Mouse (Mus musculus): ENCODE data around the gene Ube2h. TPM values are rescaled to one million over a fixed set of nuclear protein-coding genes. Genes with fewer than 3 reads are reported as not detected.
A peak's percentile ranks its signal among the peaks of the same experiment; 100 is the strongest.
"Not testable (repeated sequence)": the region's sequence is repeated elsewhere in the genome, so short reads cannot be mapped to it uniquely, and the experiment has no call there.

Gene Ube2h
- polyA plus RNA-seq, 1 experiment = 92.8 TPM

DNA sequence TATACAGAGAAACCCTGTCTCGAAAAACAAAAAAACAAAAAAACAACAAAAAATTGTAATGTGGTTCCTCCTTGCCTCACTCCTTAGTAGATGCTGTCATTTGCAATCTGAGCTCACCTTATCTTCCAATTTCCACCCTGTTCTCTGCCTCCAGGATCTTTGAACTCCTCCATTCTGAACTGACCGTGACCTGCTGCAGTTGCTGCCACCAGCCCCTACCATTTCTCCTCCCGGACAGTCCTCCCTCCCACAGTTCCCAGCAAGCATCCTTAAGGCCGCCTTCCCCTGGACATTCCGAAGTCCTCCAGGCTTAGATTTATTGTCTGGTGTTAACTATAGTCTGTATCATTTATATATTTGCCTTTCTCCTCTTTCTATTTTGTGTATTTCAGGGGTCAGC, 26.4 kb upstream of the Ube2h start:
- TF ChIP-seq CTCF (IDR thresholded peaks at IDR 0.05; ENCODE audit: borderline replicate concordance, insufficient read depth, low read length) (no peak), POLR2A (IDR thresholded peaks at IDR 0.05; ENCODE audit: low read depth, low read length) (no peak)
- Histone ChIP-seq H3K4me3 (ENCODE audit: insufficient read depth, low read length) (no peak overlapping the region), H3K27ac (ENCODE audit: insufficient read depth, low read length) (no peak overlapping the region), H3K4me1 (ENCODE audit: control insufficient read depth, insufficient read depth, low read length) (no peaks in the 10 kb centered on the region)

DNA sequence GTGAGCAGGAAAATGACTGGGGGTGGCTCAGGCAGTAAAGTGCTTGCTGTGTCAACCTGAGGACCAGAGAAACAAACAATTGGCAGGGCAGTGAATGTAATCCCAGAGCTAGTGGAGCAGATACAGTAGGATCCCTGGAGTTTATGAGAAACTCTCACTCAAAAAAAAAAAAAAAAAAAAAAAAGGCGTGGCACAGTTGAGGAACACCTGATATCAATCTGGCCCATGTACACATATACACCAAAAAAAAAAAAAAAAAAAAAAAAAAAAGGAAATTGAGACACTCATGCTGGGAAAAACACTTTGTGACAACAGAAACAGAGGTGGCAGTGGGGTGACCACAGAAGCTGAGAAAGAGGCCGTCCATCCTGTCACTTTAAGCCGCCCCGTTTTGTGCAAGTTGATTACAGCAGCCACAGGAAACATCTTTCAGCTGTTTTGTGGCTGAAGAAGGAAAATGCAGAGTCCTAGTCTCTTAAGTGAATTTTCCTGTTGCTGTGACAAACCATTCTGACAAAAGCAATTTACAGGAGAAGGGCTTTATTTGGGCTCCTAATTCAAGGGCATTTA, 21.7 kb upstream of the Ube2h start:
- H3K4me1 ChIP-seq (ENCODE audit: control insufficient read depth, insufficient read depth, low read length) = no peaks in the 10 kb centered on the region
- no peak for TF ChIP-seq POLR2A (IDR thresholded peaks at IDR 0.05; ENCODE audit: low read depth, low read length)
- TF ChIP-seq CTCF (IDR thresholded peaks at IDR 0.05; ENCODE audit: borderline replicate concordance, insufficient read depth, low read length) = no peak
- no peak overlapping the region for H3K27ac ChIP-seq (ENCODE audit: insufficient read depth, low read length)
- H3K4me3 ChIP-seq (ENCODE audit: insufficient read depth, low read length) = no peak overlapping the region

DNA sequence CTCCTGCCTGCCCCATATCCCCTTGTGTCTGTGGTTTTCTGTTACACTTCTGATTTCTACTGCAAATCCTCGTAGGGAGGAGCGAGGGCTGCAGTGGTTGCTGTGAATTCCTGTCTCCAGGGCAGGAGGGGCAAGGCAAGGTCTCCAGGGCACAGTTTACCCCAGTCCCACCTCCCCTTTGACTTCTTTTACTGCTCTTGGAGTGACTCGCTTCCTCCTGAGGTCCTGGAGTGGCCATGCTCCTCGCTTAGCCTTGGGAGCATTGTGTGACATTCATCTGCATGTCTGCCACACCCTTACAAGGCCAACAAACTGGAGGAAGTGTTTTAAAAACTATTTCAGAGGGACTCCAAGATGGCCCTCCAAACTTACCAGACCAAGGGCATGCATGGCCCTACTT, 16.7 kb upstream of the Ube2h start:
- no peak overlapping the region for H3K27ac ChIP-seq (ENCODE audit: insufficient read depth, low read length)
- no peak overlapping the region for H3K4me3 ChIP-seq (ENCODE audit: insufficient read depth, low read length)
- TF ChIP-seq POLR2A (IDR thresholded peaks at IDR 0.05; ENCODE audit: low read depth, low read length) (no peak), CTCF (IDR thresholded peaks at IDR 0.05; ENCODE audit: borderline replicate concordance, insufficient read depth, low read length) (no peak)
- H3K4me1 ChIP-seq (ENCODE audit: control insufficient read depth, insufficient read depth, low read length) = no peaks in the 10 kb centered on the region

DNA sequence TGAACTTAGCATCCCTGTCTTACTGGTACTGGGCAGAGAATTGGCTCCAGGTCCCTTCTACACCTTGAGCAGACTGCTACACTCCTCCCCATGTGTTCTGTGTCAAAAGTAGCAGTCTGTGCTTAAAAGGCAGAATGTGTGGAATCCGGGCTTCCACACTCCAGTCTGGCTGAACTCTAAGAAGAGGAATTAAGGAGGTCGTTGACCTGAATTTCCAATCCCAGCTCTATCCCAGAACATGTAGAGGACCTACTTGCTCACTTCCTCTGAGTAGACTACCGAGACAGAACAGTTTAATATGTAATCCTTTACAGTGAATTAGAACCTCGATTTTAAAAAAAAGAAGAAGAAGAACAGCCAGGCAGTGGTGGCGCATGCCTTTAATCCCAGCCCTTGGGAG, 14.9 kb upstream of the Ube2h start:
- no peak for TF ChIP-seq POLR2A (IDR thresholded peaks at IDR 0.05; ENCODE audit: low read depth, low read length)
- TF ChIP-seq CTCF (IDR thresholded peaks at IDR 0.05; ENCODE audit: borderline replicate concordance, insufficient read depth, low read length) = no peak
- Histone ChIP-seq H3K27ac (ENCODE audit: insufficient read depth, low read length) (no peak overlapping the region), H3K4me1 (ENCODE audit: control insufficient read depth, insufficient read depth, low read length) (no peaks in the 10 kb centered on the region), H3K4me3 (ENCODE audit: insufficient read depth, low read length) (no peak overlapping the region)

DNA sequence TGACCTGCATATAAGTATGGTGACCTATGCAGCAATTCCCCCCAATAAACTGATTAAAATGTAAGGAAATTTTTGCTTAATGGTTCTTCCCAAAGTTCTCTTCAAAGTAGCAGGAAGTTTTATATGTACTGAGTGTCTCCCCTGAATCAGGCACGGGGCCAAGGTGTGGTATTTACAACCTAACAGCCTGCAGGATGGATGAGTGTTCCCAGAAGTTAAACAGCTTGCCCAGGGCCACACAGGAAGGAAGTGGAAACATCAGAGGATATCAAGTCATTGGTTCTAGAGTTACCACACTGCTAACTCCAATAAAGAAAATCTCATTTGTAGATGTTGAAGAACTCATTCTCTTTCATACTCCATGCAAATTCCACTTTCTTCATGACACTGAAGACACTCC, 7.7 kb upstream of the Ube2h start:
- Histone ChIP-seq H3K4me1 (ENCODE audit: control insufficient read depth, insufficient read depth, low read length) (no peaks in the 10 kb centered on the region), H3K4me3 (ENCODE audit: insufficient read depth, low read length) (no peak overlapping the region), H3K27ac (ENCODE audit: insufficient read depth, low read length) (no peak overlapping the region)
- no peak for TF ChIP-seq POLR2A (IDR thresholded peaks at IDR 0.05; ENCODE audit: low read depth, low read length)
- no peak for TF ChIP-seq CTCF (IDR thresholded peaks at IDR 0.05; ENCODE audit: borderline replicate concordance, insufficient read depth, low read length)

DNA sequence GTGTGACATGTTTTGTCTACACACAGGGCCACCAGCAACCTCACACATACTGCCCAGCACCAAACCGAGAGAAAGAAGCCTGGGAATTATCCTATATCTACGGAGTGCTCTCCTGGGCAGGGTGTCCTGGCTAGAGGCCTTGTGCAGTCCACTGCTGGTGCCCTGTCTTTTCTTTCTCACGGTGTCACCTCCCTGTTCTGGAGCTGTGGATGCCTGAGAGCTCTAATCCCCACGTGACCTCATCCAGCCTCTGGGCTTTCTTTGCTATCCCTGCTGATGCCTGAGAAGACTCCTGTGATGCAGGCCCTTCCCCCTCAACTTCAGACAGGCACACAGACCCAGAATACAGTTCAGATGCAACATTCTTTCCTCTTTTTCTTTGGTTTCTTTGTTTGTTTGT, 4.4 kb upstream of the Ube2h start:
- Histone ChIP-seq H3K4me3 (ENCODE audit: insufficient read depth, low read length) (no peak overlapping the region), H3K4me1 (ENCODE audit: control insufficient read depth, insufficient read depth, low read length) (no peaks in the 10 kb centered on the region), H3K27ac (ENCODE audit: insufficient read depth, low read length) (no peak overlapping the region)
- TF ChIP-seq POLR2A (IDR thresholded peaks at IDR 0.05; ENCODE audit: low read depth, low read length) (no peak), CTCF (IDR thresholded peaks at IDR 0.05; ENCODE audit: borderline replicate concordance, insufficient read depth, low read length) (no peak)

DNA sequence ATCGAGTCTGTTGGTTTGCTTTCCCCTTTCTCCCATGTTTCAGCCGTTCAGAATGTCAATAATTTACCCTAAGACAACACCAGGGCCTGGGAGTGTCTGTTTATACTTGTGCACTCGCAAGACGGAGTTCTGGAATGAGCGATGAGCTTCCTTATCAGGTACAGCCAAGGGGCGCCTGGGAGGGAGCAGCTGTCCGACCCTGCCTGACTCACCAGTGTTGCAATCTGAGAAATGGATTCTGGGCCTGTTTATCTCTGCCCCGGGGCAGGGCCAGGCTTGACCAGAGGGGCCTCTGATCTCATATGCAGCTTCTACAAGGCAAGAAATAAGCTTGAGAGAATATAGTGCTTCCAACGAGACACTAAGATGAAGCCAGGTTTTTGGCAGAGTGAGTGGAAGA, 3.4 kb upstream of the Ube2h start:
- no peak for TF ChIP-seq POLR2A (IDR thresholded peaks at IDR 0.05; ENCODE audit: low read depth, low read length)
- TF ChIP-seq CTCF (IDR thresholded peaks at IDR 0.05; ENCODE audit: borderline replicate concordance, insufficient read depth, low read length) = no peak
- peak overlapping the region; percentile 39; the same call in 1 of the 2 replicates for H3K27ac ChIP-seq (ENCODE audit: insufficient read depth, low read length)
- H3K4me1 ChIP-seq (ENCODE audit: control insufficient read depth, insufficient read depth, low read length) = no peaks in the 10 kb centered on the region

DNA sequence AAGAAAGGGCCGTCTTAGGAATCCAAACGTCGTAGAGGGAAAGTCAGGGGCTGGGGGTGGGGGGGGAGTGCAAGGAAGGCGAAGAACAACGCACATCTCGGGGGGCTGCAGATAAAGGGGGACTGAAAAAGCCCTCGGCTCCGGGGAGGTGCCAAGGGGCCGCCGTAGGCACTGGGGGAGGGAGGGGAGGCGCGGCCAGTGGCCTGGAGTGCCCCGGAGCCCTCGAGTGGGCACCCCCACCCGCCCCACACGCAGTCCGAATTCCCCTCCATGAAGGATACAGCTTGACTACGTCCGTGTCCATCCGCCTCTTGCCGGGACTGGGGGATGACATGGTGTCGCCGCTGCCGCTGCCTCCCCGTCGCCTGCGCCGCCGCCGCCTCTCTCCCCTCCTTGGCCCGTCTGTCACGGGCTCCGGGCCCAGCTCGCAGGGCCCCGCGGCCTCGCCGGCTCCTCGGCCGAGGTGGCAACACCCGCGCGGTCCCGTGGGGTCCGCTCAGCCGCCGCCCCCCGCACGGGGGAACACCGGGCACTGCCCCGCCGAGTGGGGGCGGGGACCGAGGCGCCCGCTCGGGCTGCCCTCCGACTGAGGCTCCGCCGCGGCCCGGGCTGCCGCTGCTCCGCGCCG, 454 bp downstream of the Ube2h start:
- H3K4me1 ChIP-seq (ENCODE audit: control insufficient read depth, insufficient read depth, low read length) = not testable (repeated sequence)

More for the DNA sequence above, 3.4 kb upstream of the Ube2h start:
- no peak overlapping the region for H3K4me3 ChIP-seq (ENCODE audit: insufficient read depth, low read length)

DNA sequence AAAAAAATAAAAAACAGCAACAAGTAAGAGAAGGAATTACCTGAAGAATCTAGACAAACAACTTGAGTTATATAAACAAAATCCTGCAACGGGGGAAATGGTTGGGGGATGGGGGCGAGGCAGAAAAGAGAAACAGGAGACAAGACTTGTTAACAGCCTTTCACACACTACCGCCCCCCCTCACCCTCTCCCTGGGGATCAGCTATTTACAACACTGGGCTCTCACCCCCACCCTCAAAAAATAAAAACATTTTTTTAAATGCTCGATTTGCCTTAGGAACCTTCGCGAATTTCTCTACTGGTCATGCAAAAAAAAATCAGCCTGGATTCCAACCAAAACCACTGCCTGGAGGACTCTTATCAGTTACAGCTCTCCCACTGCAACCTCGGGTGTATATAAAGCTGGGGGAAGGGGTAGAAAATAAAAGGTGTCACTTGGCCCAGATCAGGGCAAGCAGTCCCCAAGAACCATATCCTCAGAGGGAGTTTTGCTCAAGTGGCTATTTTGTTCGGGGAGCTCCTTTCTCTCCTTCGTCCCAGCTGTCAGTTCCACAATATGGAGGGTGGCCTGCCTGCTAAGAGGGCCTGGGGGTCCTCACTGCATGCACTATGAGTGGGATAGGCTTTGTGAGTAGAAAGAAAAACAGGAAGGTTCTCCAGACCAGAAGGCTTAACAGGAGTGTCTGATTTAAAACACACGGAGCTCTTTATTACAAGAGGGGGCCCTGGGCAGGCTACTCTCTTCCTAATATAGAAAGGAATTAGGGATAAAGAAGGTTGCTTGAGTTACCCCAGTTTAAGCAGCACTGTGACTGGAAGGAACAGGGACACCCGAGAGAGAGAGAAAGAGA, 1.3 kb downstream of the Ube2h start:
- Histone ChIP-seq H3K27ac (ENCODE audit: insufficient read depth, low read length) (peak overlapping the region; percentile 58), H3K4me1 (ENCODE audit: control insufficient read depth, insufficient read depth, low read length) (peaks cover 3% of the 10 kb centered on the region; the same call in 1 of the 2 replicates), H3K4me3 (ENCODE audit: insufficient read depth, low read length) (peak overlapping the region; percentile 85)
- no peak for TF ChIP-seq POLR2A (IDR thresholded peaks at IDR 0.05; ENCODE audit: low read depth, low read length)
- no peak for TF ChIP-seq CTCF (IDR thresholded peaks at IDR 0.05; ENCODE audit: borderline replicate concordance, insufficient read depth, low read length)

More for the DNA sequence above, 454 bp downstream of the Ube2h start:
- 0 out of 2 replicates have a peak, but pooled peaks have one; percentile 14 for TF ChIP-seq POLR2A (IDR thresholded peaks at IDR 0.05; ENCODE audit: low read depth, low read length)
- H3K27ac ChIP-seq (ENCODE audit: insufficient read depth, low read length) = peak overlapping the region; percentile 65
- H3K4me3 ChIP-seq (ENCODE audit: insufficient read depth, low read length) = peak overlapping the region; percentile 85

DNA sequence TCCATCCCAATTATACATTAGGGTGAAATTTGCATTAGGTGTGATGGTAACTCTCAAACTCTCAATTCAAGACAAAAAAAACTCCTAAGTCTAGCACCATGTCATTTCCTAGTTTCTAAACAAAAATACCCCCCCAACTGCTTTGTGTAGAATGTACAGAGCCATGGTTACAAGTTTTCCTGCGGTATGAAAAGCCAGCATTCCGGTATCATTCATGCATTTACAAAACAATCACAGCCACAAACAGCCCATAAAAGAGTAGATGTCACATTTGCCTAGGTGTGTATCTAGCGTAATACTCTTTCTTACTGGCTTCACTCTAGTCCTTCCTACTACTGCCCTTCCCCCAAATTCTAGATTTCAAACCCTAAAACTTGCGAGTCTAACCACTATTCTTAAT, 2.2 kb downstream of the Ube2h start:
- Histone ChIP-seq H3K4me1 (ENCODE audit: control insufficient read depth, insufficient read depth, low read length) (peaks cover 3% of the 10 kb centered on the region; the same call in 1 of the 2 replicates), H3K4me3 (ENCODE audit: insufficient read depth, low read length) (peak overlapping the region; percentile 73), H3K27ac (ENCODE audit: insufficient read depth, low read length) (peak overlapping the region; percentile 78; the same call in 1 of the 2 replicates)
- TF ChIP-seq POLR2A (IDR thresholded peaks at IDR 0.05; ENCODE audit: low read depth, low read length) (no peak), CTCF (IDR thresholded peaks at IDR 0.05; ENCODE audit: borderline replicate concordance, insufficient read depth, low read length) (no peak)

Measured in embryonic fibroblast, embryonic 13.5 days (primary cell).